Mouse (Mus musculus) olfactory bulb, adult 2 months (tissue): ENCODE data around the gene Dusp5.

Source experiments
- CTCF ChIP-seq: fragments of 200-500 bp; IDR thresholded peaks from 2 replicates; pipeline ENCODE4 v1.5.1; 2012; ENCODE audit warnings: low read depth, mild to moderate bottlenecking, low read length, moderate library complexity; ENCODE audit not compliant: insufficient read depth
- POLR2A ChIP-seq: fragments of 200-500 bp; IDR thresholded peaks from 2 replicates; pipeline ENCODE4 v1.6.1; 2012; ENCODE audit warnings: mild to moderate bottlenecking, low read depth, low read length, moderate library complexity; ENCODE audit not compliant: insufficient read depth

- TF ChIP-seq CTCF (no peak), POLR2A (no peak)
Observed at GRCm38 (mm10) chr19:53507497-53507896, 21.4 kb upstream of the Dusp5 start.
